Mouse (Mus musculus): ENCODE measurements around the gene Lpar1.

Lpar1 gene

DNA sequence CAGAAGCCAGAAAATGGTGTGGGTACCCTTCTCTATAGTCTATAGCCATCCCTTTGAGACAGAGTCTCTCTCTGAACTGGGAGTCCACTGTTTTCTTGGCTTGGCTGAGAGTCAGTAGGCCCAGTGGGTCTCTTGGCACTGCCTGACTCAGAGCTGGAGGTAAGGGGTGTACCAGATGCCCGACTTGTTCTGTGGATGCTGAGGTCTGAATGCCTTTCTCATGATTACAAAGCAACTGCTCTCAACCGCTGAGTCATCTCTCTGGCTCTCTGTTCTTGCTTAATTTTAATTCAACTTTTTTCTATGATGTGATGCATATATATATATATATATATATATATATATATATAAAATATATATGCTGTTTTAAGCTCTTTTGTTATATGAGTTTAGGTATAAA lies 91.1 kb downstream of the Lpar1 start:
- no peak for DNase-seq (ENCODE audit: low read depth in 1 of 2, low spot score in 2 of 2)

GRCm38 (mm10) chr4:58453334-58453733 lies 100.4 kb downstream of the Lpar1 start:
- no peak for DNase-seq (ENCODE audit: low read depth in 1 of 2, low spot score in 2 of 2)

GRCm38 (mm10) chr4:58448825-58449224 lies 104.9 kb downstream of the Lpar1 start:
- DNase-seq (ENCODE audit: low read depth in 1 of 2, low spot score in 2 of 2) = no peak

GRCm38 (mm10) chr4:58447841-58448240 lies 105.9 kb downstream of the Lpar1 start:
- no peak for DNase-seq (ENCODE audit: low read depth in 1 of 2, low spot score in 2 of 2)

GRCm38 (mm10) chr4:58445846-58446245 lies 107.9 kb downstream of the Lpar1 start:
- DNase-seq (ENCODE audit: low read depth in 1 of 2, low spot score in 2 of 2) = no peak

DNA sequence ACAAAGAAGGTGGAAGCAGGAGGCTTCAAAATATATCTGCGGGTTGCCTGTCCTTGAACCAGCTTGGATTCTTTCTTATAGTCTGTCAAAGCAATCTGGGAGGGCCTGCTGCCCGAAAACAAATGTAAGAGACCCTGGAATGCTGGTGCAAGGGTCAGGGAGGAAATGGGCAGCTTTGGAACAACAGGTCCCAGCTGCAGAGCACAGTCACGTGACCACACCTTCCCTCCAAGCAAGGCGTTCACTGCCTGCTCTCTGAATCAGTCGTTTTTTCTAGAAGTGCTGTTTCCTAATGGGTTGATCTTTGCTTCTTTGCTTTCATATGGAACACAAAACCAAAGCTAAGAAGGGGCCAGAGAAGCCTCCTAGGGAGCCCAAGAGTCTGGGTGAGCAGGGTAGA lies 111.4 kb downstream of the Lpar1 start:
- DNase-seq (ENCODE audit: low read depth in 1 of 2, low spot score in 2 of 2) = no peak

DNA sequence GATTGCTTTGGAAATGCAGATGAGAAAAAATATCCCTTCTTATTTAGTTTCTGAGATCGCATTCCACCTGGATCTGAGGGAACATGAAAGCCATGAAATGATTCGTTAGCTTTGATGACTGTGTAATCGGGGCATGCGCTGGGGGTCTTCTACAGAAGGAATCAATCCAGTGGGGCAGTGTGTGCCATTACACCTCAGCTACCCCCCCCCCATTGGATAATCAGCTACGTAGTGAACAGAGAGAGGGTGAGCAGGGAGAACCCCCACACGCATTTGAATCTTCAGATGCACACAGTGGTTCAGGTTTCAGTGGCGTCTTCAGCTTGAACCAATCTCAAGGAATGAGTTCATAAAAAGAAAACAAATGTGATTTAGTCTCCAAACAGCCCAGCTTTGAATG lies 115.0 kb downstream of the Lpar1 start:
- DNase-seq (ENCODE audit: low read depth in 1 of 2, low spot score in 2 of 2) = no peak

DNA sequence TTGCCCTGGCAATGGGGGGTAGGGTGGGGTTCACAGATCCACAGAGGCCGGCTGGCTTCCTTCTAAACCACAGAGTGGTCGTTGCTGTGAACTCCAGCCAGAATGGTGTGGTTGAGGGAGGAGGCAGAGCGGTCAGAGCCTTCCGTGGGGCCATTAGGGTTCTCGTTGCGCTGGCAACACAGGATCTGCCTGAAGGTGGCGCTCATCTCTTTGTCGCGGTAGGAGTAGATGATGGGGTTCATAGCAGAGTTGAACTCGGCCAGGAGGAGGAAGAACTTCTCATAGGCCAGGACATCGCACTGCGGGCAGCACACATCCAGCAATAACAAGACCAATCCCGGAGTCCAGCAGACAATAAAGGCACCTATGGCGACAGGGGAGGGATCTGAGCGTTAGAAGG lies 116.4 kb downstream of the Lpar1 start:
- no peak for DNase-seq (ENCODE audit: low read depth in 1 of 2, low spot score in 2 of 2)

DNA sequence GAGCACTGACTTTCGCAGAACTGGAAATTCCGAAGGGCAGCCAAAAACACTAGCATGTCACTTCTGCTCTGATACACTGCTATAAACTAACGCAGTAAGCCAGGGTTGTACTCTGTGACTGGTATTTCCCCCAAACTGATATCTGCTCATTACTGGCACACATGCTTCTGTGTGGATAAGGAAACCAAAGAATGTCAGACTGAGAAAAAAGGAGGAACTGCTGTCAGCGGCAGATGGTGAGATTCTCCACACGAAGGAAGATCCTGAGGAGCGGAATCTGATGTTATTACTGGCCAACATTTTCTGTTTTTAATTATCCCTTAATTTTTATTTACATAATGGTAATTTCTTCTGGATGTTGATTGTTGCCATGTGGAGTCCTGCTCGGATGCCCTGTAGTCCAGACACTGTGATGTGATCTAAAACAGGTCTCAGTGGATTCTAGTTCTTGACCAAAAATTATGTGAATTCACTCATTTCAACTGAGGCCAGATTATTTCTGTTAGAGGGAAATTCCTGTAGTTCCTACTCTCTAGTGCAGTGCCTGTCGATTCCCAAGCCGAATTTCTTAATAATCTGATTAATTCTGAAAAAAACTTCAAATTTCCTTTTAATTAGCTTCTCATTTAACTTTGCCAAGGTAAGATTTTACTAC lies 130.3 kb downstream of the Lpar1 start:
- DNase-seq (ENCODE audit: low read depth in 1 of 2, low spot score in 2 of 2) = no peak

DNA sequence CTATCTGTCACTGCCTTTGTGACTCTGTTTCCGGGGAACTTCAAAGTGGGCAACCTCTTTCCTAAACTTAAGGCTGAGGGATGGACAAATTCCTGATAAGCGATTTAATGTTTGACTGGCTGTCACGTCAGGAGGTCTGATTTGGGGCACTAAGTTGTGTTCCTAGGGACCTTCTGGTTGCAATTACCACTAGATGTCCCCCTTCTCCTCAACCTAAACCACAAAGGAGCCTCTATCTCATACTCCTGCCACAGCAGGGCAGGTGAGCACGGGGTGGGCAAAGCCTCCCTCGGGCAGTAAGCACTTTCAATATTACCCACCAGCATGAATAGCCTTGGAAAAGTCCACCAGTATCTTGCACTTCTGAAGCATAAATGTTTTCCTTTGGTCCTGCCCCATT lies 134.5 kb downstream of the Lpar1 start:
- no peak for DNase-seq (ENCODE audit: low read depth in 1 of 2, low spot score in 2 of 2)

- DNase-seq (ENCODE audit: low read depth in 1 of 2, low spot score in 2 of 2) = no peak
These were observed 136.4 kb downstream of the Lpar1 start for GRCm38 (mm10) chr4:58417319-58417718.

GRCm38 (mm10) chr4:58415537-58415936 lies 138.2 kb downstream of the Lpar1 start:
- DNase-seq (ENCODE audit: low read depth in 1 of 2, low spot score in 2 of 2) = no peak

GRCm38 (mm10) chr4:58413188-58414185 lies 140.2 kb downstream of the Lpar1 start:
- no peak for DNase-seq (ENCODE audit: low read depth in 1 of 2, low spot score in 2 of 2)

DNA sequence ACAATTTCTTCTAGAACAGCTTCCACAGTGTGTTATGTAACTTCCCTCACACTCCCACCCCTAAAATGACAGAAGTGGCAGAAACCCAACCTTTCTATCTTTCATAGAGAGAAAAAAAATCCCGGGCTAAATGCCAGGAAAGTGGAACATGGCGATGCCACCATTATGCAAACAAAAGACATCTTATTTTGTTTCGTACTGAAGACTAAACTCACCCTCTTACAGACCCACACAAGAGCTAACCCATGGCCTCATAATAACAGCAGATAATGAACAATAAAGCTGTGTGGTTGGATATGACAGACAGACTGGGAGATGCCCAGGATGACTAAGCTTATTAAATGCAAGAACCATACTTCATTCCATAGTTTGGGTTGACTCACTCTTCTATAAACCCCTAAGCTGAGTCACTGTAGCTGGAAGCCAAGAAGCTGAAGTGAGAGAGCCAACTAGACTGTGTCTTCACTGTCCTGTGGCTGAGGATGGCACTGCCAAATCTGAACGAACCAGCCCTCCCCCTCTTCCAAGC lies 151.7 kb downstream of the Lpar1 start:
- no peak for DNase-seq (ENCODE audit: low read depth in 1 of 2, low spot score in 2 of 2)

DNA sequence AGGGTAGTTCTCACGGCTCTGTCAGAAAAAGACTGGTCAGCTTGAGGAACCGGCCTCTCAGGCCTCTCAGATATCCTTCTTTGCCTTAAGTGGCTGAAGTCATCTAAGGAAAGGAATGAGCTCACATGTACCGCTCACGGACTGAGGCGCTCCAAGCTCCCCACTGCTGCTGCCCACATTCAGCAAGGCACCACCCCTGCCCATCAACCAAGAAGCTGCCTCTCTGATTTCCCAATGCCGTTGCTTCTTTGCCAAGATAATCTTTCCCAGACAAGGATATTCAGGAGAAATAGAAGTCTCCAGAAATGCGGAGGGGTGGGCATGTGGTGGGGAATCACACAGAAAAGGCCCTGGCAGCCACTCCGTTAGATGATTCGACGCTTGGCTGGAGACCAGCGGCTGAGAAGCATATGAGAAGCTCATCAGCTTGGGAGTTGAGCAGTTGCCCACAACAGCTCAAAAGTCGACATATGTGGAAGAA lies 152.8 kb downstream of the Lpar1 start:
- DNase-seq (ENCODE audit: low read depth in 1 of 2, low spot score in 2 of 2) = no peak
